In the genomic region with DNA sequence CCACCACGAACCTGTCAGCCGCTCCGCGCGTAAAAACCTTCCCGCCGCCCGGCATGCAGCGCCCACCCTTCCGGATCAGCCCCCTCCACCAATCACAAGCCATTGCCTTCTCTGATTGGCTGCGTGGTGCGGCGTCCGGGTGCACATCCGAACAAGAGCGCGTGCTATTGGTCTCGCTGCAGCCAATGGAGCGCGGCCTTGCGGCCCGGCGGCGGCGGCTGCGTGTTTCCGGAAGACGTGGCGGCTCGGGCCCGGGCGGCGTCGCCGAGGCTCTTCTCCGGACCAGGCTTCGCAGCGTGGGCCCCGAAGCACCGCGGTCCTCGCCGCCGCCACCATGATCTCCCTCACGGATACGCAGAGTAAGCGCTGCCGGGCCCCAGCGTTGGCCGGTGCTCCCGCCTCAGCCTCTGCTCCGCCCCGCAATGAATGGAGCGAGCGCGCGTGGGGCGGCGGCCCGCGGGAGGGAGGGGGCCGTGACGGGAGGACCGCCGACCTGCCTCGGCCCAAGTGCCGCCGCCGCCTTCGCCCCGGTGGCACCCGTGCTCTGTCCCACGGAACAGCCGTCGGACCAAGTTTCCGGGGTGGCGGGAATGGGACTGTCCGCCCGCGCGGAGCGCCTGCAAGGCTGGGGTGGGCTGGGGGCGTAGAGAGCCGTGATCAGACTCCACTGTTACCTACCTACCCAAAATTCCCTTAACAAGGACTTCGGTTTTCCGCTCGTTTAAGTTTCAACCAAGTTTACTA, we compare ENCODE assay signal across 8 mouse cellular contexts. TPM values are rescaled to one million over a fixed set of nuclear protein-coding genes. Genes with fewer than 3 reads are reported as not detected.
DNase-seq lines count a peak whose midpoint lies in the region; ATAC-seq and TF ChIP-seq lines count a peak whose summit lies in the region.

A gene (minus strand): TSS at position 77 of the 744 bp plus-strand sequence.
A gene (plus strand): TSS at position 211 of the 744 bp plus-strand sequence.

- ATAC-seq in G1E (ENCODE audit: extremely low read depth, insufficient number of reproducible peaks, low FRiP score, poor library complexity, severe bottlenecking): peak; percentile 98
- peak; percentile 100 for ATAC-seq in forebrain, embryonic 16.5 days
- peak; percentile 100 for ATAC-seq in lung, embryonic 14.5 days (ENCODE audit: insufficient read depth)

- no peaks in the 10 kb centered on the region for H3K27me3 ChIP-seq in G1E (ENCODE audit: insufficient read depth, low read length)
- no peaks in the 10 kb centered on the region for H3K27me3 ChIP-seq in forebrain, embryonic 16.5 days (replicated peaks; ENCODE audit: control insufficient read depth, insufficient read depth, low read length)
- H3K27me3 ChIP-seq in lung, embryonic 14.5 days (ENCODE audit: insufficient read depth, low read length): no peaks in the 10 kb centered on the region
- H3K27me3 ChIP-seq in thymus, adult 2 months (ENCODE audit: control insufficient read depth, insufficient read depth, low read length): no peaks in the 10 kb centered on the region

- peaks cover 27% of the 10 kb centered on the region for H3K4me1 ChIP-seq in G1E (ENCODE audit: insufficient read depth, low read depth, low read length)
- peaks cover 16% of the 10 kb centered on the region for H3K4me1 ChIP-seq in forebrain, embryonic 16.5 days (replicated peaks; ENCODE audit: control insufficient read depth, insufficient read depth, low read length)
- H3K4me1 ChIP-seq in lung, embryonic 14.5 days (ENCODE audit: insufficient read depth): no peaks in the 10 kb centered on the region
- peaks cover 2% of the 10 kb centered on the region; the same call in 1 of the 2 replicates for H3K4me1 ChIP-seq in olfactory bulb, adult 2 months (ENCODE audit: control insufficient read depth, insufficient read depth, low read length)
- H3K4me1 ChIP-seq in thymus, adult 2 months (replicated peaks; ENCODE audit: control insufficient read depth, insufficient read depth, low read length): no peaks in the 10 kb centered on the region

- under 1% methylated on average over 68 of the region's 87 CpGs for WGBS in forebrain, embryonic 16.5 days
- under 1% methylated on average over 82 of the region's 87 CpGs for WGBS in lung, embryonic 14.5 days
- under 1% methylated on average over 87 of the region's 87 CpGs for WGBS in olfactory bulb, adult 2 months
- under 1% methylated on average over 87 of the region's 87 CpGs for WGBS in thymus, adult 2 months

- TF ChIP-seq CTCF in G1E (IDR thresholded peaks at IDR 0.05; ENCODE audit: low read depth, low read length): no peak
- TF ChIP-seq CTCF in layer of hippocampus, adult 2 months (conservative IDR thresholded peaks at IDR 0.05): no peak
- no peak for TF ChIP-seq CTCF in lung, embryonic 14.5 days (IDR thresholded peaks at IDR 0.05; ENCODE audit: low read depth)
- TF ChIP-seq CTCF in olfactory bulb, adult 2 months (IDR thresholded peaks at IDR 0.05; ENCODE audit: insufficient read depth, low read depth, low read length): no peak
- TF ChIP-seq CTCF in thymus, adult 2 months (IDR thresholded peaks at IDR 0.05; ENCODE audit: borderline replicate concordance, control insufficient read depth, extremely low read depth, insufficient read depth, low read length, poor library complexity): 0 out of 2 replicates have a peak, but pooled peaks have one; percentile 41

- intact Hi-C loops in heart, postnatal 36 days (cut with DNase I): loop anchor here (2.0 to 5.0 kb wide), 3 partner anchors 40 to 370 kb away; a partner anchor contains a TSS

- H3K36me3 ChIP-seq in G1E (replicated peaks): peaks cover 48% of the 10 kb centered on the region
- no peaks in the 10 kb centered on the region for H3K36me3 ChIP-seq in forebrain, embryonic 16.5 days (ENCODE audit: control insufficient read depth, insufficient read depth)
- H3K36me3 ChIP-seq in lung, embryonic 14.5 days (ENCODE audit: insufficient read depth): no peaks in the 10 kb centered on the region
- H3K36me3 ChIP-seq in thymus, adult 2 months (ENCODE audit: control insufficient read depth, insufficient read depth, low read length): no peaks in the 10 kb centered on the region

- H3K9me3 ChIP-seq in G1E (replicated peaks): no peaks in the 10 kb centered on the region
- H3K9me3 ChIP-seq in forebrain, embryonic 16.5 days (ENCODE audit: control insufficient read depth, low read length): no peaks in the 10 kb centered on the region
- no peaks in the 10 kb centered on the region for H3K9me3 ChIP-seq in lung, embryonic 14.5 days (ENCODE audit: low read depth, low read length)

- peak; percentile 100 for DNase-seq in G1E (ENCODE audit: low spot score)
- DNase-seq in cerebellum, adult 18-20 months: peak; percentile 98
- DNase-seq in heart, postnatal 36 days: peak; percentile 97 to 98
- DNase-seq in layer of hippocampus, adult 2 months (ENCODE audit: low spot score in 2 of 2): peak; percentile 98 to 99
- peak; percentile 98 for DNase-seq in lung, embryonic 14.5 days
- DNase-seq in thymus, adult 2 months: peak; percentile 98

- H3K9ac ChIP-seq in forebrain, embryonic 16.5 days (replicated peaks; ENCODE audit: low read depth, low read length): peak within 1 kb of the TSS; percentile 88
- peak within 1 kb of the TSS; percentile 95 for H3K9ac ChIP-seq in lung, embryonic 14.5 days

- H3K27ac ChIP-seq in forebrain, embryonic 16.5 days (ENCODE audit: low read length): peak within 1 kb of the TSS; percentile 54; the same call in 1 of the 2 replicates
- peak within 1 kb of the TSS; percentile 87 for H3K27ac ChIP-seq in layer of hippocampus, adult 2 months
- H3K27ac ChIP-seq in lung, embryonic 14.5 days (ENCODE audit: low read depth): 0 out of 2 replicates have a peak within 1 kb of the TSS, but pooled peaks have one; percentile 40
- H3K27ac ChIP-seq in olfactory bulb, adult 2 months (ENCODE audit: insufficient read depth, low read depth, low read length): no peak within 1 kb of the TSS; the same call in 1 of the 2 replicates
- H3K27ac ChIP-seq in thymus, adult 2 months (ENCODE audit: control insufficient read depth, insufficient read depth, low read length): 0 out of 2 replicates have a peak within 1 kb of the TSS, but pooled peaks have one; percentile 1

- peak; percentile 54 for TF ChIP-seq POLR2A in olfactory bulb, adult 2 months (IDR thresholded peaks at IDR 0.05; ENCODE audit: insufficient read depth, low read depth, low read length)
- peak; percentile 68 for TF ChIP-seq POLR2A in thymus, adult 2 months (IDR thresholded peaks at IDR 0.05; ENCODE audit: control insufficient read depth, extremely low read depth, insufficient read depth, low read length, poor library complexity)

- peak within 1 kb of the TSS; percentile 95 for H3K4me3 ChIP-seq in G1E (ENCODE audit: low read depth, low read length)
- peak within 1 kb of the TSS; percentile 93 for H3K4me3 ChIP-seq in forebrain, embryonic 16.5 days (replicated peaks; ENCODE audit: low read length)
- peak within 1 kb of the TSS; percentile 80 for H3K4me3 ChIP-seq in layer of hippocampus, adult 2 months
- H3K4me3 ChIP-seq in lung, embryonic 14.5 days (ENCODE audit: low read depth, low read length): peak within 1 kb of the TSS; percentile 99
- H3K4me3 ChIP-seq in olfactory bulb, adult 2 months (ENCODE audit: insufficient read depth, low read depth, low read length): peak within 1 kb of the TSS; percentile 91
- H3K4me3 ChIP-seq in thymus, adult 2 months (ENCODE audit: control insufficient read depth, insufficient read depth, low read length): peak within 1 kb of the TSS; percentile 83

- H3K4me2 ChIP-seq in forebrain, embryonic 16.5 days (ENCODE audit: low read length): peak within 1 kb of the TSS; percentile 93
- peak within 1 kb of the TSS; percentile 63 for H3K4me2 ChIP-seq in lung, embryonic 14.5 days

RNA-seq across cellular contexts. Expression of the first gene that starts in this region (rescaled TPM):
- total RNA-seq in G1E (2014; fragmentation: Nextera tagmentation): 52.1 and 81.1 TPM in 2 replicates
- 49.5 and 50.5 TPM in 2 replicates for total RNA-seq in G1E (2017)
- polyA plus RNA-seq in G1E (2012): 1.2 and 1.5 TPM in 2 replicates
- polyA plus RNA-seq in forebrain, embryonic 16.5 days (2015; fragmentation: Nextera tagmentation; extraction: Ambion mirVana): 31.8 and 35.1 TPM in 2 replicates
- total RNA-seq in heart, postnatal 36 days (2021): 1 to 10 TPM; 7.8 to 8.3 TPM
- total RNA-seq in layer of hippocampus, adult 2 months (2021): 10 to 100 TPM; 26.7 to 26.9 TPM
- 29.9 and 33.0 TPM in 2 replicates for polyA plus RNA-seq in lung, embryonic 14.5 days (2014; fragmentation: Nextera tagmentation; extraction: Ambion mirVana)
- not detected in 2 replicates for polyA plus RNA-seq in olfactory bulb, adult 2 months (2012; ENCODE audit: insufficient read depth, insufficient read length, low replicate concordance, missing spikeins)
- 23.6 and 24.2 TPM in 2 replicates for polyA plus RNA-seq in thymus, adult 2 months (2012; rRNA removed)

RNA-seq across cellular contexts. Expression of the second gene that starts in this region (rescaled TPM):
- total RNA-seq in G1E (2014; fragmentation: Nextera tagmentation): 31.2 and 33.6 TPM in 2 replicates
- total RNA-seq in G1E (2017): 45.9 and 51.2 TPM in 2 replicates
- 13.1 and 15.7 TPM in 2 replicates for polyA plus RNA-seq in G1E (2012)
- 86.4 and 95.3 TPM in 2 replicates for polyA plus RNA-seq in forebrain, embryonic 16.5 days (2015; fragmentation: Nextera tagmentation; extraction: Ambion mirVana)
- total RNA-seq in heart, postnatal 36 days (2021): 10 to 100 TPM; 14.5 to 15.4 TPM
- 10 to 100 TPM; 28.6 TPM for total RNA-seq in layer of hippocampus, adult 2 months (2021)
- polyA plus RNA-seq in lung, embryonic 14.5 days (2014; fragmentation: Nextera tagmentation; extraction: Ambion mirVana): 107 and 113 TPM in 2 replicates
- polyA plus RNA-seq in olfactory bulb, adult 2 months (2012; ENCODE audit: insufficient read depth, insufficient read length, low replicate concordance, missing spikeins): not detected in 2 replicates
- 8.9 and 9.4 TPM in 2 replicates for polyA plus RNA-seq in thymus, adult 2 months (2012; rRNA removed)
